Mouse (Mus musculus) embryonic facial prominence, embryonic 15.5 days (tissue): ENCODE data around the gene Asb2. TPM values are rescaled to one million over a fixed set of nuclear protein-coding genes. Genes with fewer than 3 reads are reported as not detected.
A peak's percentile ranks its signal among the peaks of the same experiment; 100 is the strongest.

Experiments used
- ATAC-seq: fragments of 200-750 bp; cut with Nextera tagmentation; 2 replicates; pipeline ENCODE4 v1.8.0; 2017; ENCODE audit warnings: low read depth, moderate TSS enrichment; ENCODE audit not compliant: insufficient number of reproducible peaks, low FRiP score, low TSS enrichment
- H3K27ac ChIP-seq: fragments of 300-500 bp; sonication (generic); replicated peaks from 2 replicates; pipeline ENCODE4 v1.5.1; 2015; ENCODE audit warnings: mild to moderate bottlenecking, inconsistent platforms
- H3K27me3 ChIP-seq: fragments of 300-500 bp; sonication (generic); 2 replicates; pipeline ENCODE4 v1.6.1; 2015; ENCODE audit warnings: inconsistent platforms
- H3K36me3 ChIP-seq: fragments of 300-500 bp; sonication (generic); 2 replicates; pipeline ENCODE4 v1.6.1; 2015; ENCODE audit warnings: mild to moderate bottlenecking, inconsistent platforms
- H3K4me1 ChIP-seq: fragments of 300-500 bp; sonication (generic); 2 replicates; pipeline ENCODE4 v1.6.1; 2015; ENCODE audit warnings: inconsistent platforms
- H3K4me2 ChIP-seq: fragments of 300-500 bp; sonication (generic); replicated peaks from 2 replicates; pipeline ENCODE4 v1.6.1; 2015; ENCODE audit warnings: mild to moderate bottlenecking, inconsistent platforms
- H3K4me3 ChIP-seq: fragments of 300-500 bp; sonication (generic); replicated peaks from 2 replicates; pipeline ENCODE4 v1.5.1; 2015; ENCODE audit warnings: mild to moderate bottlenecking, inconsistent platforms
- H3K9ac ChIP-seq: fragments of 300-500 bp; sonication (generic); 2 replicates; pipeline ENCODE4 v1.6.1; 2015; ENCODE audit warnings: inconsistent platforms
- H3K9me3 ChIP-seq: fragments of 300-500 bp; sonication (generic); replicated peaks from 2 replicates; pipeline ENCODE4 v1.6.1; 2016; ENCODE audit warnings: inconsistent platforms
- WGBS: fragments of 180-500 bp; shearing (Covaris S2); methylation state at CpG from one replicate; pipeline ENCODE4 v1.1.7; 2015; 5-methylcytosine and 5-hydroxymethylcytosine counted together
- polyA plus RNA-seq: library from polyadenylated mRNA; unstranded; fragments of >200 nt; fragmentation: Nextera tagmentation; extraction: Ambion mirVana; gene quantifications from 2 replicates; pipeline ENCODE4 v1.2.1, GENCODE M21; 2015

The Asb2 gene
- polyA plus RNA-seq, 1 experiment from 2014 or later, result 7.5 TPM

DNA sequence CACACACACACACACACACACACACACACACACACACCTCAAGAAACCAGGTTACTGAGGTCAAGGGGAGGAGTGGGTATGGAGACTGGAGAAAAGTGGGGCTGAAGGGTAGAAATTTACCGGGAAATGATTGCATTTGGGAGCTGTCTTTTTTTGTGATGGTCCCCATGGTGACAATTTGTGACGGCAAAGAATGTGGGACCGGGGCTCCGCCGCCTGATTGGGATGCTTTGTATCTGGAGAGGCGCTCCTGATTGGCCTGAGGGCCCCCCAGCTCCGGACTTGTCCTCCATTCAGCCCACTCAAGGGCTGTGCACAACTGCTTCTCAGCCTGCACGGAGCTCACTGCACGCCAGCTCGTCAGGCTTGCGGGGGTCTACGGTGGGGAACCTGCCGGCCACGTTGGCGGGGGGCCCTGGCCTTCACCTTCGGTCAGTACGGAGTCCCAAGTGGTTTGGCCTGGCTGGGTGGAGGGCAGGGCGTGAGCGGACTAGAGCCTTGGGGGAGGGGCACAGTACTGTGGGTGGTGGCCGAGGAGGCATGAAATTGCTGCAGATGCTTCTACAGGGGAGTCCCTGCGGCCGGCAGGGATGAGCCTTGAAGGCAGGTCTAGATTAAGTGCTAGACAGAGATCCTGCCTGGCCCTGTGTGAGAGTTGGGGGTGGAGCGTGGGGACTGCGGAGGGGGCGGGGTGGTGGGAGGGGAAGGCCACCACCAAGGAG is 41.0 kb downstream of the Asb2 start:
- peaks cover 5% of the 10 kb centered on the region for H3K4me1 ChIP-seq
- H3K27me3 ChIP-seq, result peaks cover 30% of the 10 kb centered on the region
- 2% methylated on average over 25 of the region's 25 CpGs for WGBS
- no peak overlapping the region for H3K27ac ChIP-seq
- H3K9ac ChIP-seq, result no peak overlapping the region
- H3K4me3 ChIP-seq, result peak overlapping the region; percentile 17; the same call in 1 of the 2 replicates
- H3K36me3 ChIP-seq, result no peaks in the 10 kb centered on the region
- no peaks in the 10 kb centered on the region for H3K9me3 ChIP-seq
- H3K4me2 ChIP-seq, result peak overlapping the region; percentile 42
- ATAC-seq, result no peak

DNA sequence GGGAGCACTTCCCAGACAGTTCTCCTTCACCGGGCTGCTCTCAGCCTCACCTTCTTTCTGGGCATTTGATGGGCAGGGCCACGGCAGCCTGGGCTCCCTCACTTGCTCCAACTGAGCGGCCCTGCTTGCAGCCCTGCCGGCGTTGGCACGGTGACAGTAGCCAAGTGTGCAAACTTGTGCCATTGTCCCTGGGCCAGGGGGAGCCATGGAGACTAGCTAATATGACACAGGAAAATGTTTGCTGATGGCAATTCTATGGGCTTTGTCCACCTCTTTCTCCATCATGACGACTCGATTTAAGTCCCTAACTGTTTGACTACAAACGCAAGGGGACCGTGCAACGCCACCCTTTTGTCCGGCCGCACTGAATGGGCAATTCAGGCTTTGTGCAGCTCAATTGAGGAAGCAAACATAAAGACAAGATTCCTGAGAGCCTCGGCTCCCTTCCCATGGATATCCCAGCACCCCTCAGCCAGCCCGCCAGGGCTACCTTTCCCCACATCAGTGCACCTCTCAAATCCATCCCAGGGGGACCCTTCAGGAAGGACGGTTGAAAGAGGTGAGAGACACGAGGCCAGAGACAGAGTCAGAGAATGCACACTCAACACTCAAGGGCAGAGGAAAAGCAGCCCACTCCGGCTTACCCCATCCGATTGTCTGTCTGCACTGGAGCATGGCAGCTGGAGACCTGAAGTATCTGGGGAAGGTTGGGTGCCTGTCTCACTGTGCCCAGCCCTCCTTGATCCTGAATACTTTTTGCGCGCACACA is 41.7 kb downstream of the Asb2 start:
- Histone ChIP-seq H3K27ac (no peak overlapping the region), H3K4me2 (no peak overlapping the region), H3K4me1 (peaks cover 5% of the 10 kb centered on the region), H3K4me3 (no peak overlapping the region), H3K9ac (no peak overlapping the region), H3K27me3 (peaks cover 30% of the 10 kb centered on the region), H3K36me3 (no peaks in the 10 kb centered on the region), H3K9me3 (no peaks in the 10 kb centered on the region)
- no peak for ATAC-seq
- WGBS, result 60% methylated on average over 21 of the region's 21 CpGs

DNA sequence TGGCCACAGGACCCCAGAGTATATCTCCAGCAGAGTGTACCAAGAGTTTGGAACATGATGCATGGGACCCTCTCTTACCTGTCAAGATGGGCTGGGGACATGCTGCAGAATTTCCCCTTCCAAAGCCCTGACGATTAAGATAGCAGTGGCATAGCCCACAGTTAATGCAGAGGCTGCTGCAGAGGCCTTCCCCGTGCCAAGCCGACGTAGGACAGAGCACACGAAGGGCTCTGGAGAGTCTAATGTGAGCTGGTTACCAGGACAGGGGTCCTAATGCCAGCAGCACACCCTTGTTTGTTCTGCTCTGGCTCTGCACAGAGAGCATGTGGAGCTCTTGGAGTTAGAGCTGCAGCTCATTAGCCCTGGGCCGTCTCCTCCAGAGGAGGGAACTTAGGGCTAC is 42.5 kb downstream of the Asb2 start:
- no peaks in the 10 kb centered on the region for H3K9me3 ChIP-seq
- H3K27me3 ChIP-seq, result peaks cover 30% of the 10 kb centered on the region
- 77% methylated on average over 6 of the region's 6 CpGs for WGBS
- H3K9ac ChIP-seq, result no peak overlapping the region
- no peak for ATAC-seq
- H3K27ac ChIP-seq, result no peak overlapping the region
- no peaks in the 10 kb centered on the region for H3K36me3 ChIP-seq
- no peak overlapping the region for H3K4me2 ChIP-seq
- H3K4me1 ChIP-seq, result peaks cover 5% of the 10 kb centered on the region
- H3K4me3 ChIP-seq, result no peak overlapping the region

DNA sequence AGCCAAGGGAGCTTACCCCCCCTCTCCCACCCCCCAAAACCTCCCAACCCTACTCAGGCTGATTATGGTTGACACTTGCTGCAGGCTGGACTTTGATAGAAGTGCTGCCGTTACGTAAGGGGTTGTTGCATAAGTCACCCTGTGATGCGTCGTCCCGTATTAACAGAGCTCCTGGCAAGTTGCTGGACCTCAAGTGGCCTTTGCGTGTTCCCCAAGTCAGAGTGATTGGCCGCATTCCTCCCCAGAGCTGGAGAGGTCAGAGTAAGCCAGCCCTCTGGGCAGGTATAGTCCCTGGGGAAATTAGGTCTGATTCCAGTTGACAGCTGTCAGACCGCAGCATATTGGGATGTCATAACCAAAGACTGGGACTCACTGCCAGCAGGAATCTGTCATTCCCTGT is 43.9 kb downstream of the Asb2 start:
- Histone ChIP-seq H3K27me3 (peaks cover 30% of the 10 kb centered on the region), H3K4me3 (no peak overlapping the region), H3K4me1 (peaks cover 5% of the 10 kb centered on the region), H3K9ac (no peak overlapping the region), H3K9me3 (no peaks in the 10 kb centered on the region), H3K27ac (no peak overlapping the region), H3K36me3 (no peaks in the 10 kb centered on the region), H3K4me2 (no peak overlapping the region)
- 53% methylated on average over 8 of the region's 8 CpGs for WGBS
- no peak for ATAC-seq

DNA sequence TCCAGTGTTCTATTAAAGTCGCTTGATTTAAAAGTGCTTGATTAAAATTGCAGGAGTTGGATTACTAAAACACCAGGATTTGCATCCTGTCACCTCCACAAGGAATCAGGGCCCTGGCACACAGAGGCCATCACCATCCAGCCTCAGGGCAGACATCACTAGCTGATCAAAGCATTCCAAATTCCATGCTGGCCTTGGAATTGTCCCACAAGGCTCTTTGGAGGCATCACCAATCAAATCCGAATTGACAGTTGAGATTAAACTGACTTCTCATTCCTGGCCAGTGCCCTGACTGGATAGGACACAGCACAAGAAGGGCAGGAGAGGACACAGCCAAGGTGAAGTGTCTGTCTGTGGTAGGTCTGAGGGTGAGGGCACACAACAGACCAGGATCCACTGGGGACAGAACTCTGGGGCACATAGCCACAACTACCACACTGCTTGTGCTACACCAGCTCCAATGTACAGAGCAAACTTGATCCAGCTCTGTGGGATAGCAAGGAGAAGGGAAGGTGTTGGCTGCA is 45.0 kb downstream of the Asb2 start, which contains the start of gene Fam181a:
Gene Fam181a (plus strand): TSS at position 232 of the 524 bp plus-strand sequence.
- H3K9ac ChIP-seq, result no peak within 1 kb of the TSS
- peaks cover 22% of the 10 kb centered on the region for H3K27me3 ChIP-seq
- H3K4me1 ChIP-seq, result peaks cover 5% of the 10 kb centered on the region
- no peaks in the 10 kb centered on the region for H3K36me3 ChIP-seq
- H3K27ac ChIP-seq, result no peak within 1 kb of the TSS
- H3K9me3 ChIP-seq, result no peaks in the 10 kb centered on the region
- no peak for ATAC-seq
- WGBS, result 67% methylated on average over 2 of the region's 2 CpGs
- H3K4me3 ChIP-seq, result no peak within 1 kb of the TSS
- no peak within 1 kb of the TSS for H3K4me2 ChIP-seq

DNA sequence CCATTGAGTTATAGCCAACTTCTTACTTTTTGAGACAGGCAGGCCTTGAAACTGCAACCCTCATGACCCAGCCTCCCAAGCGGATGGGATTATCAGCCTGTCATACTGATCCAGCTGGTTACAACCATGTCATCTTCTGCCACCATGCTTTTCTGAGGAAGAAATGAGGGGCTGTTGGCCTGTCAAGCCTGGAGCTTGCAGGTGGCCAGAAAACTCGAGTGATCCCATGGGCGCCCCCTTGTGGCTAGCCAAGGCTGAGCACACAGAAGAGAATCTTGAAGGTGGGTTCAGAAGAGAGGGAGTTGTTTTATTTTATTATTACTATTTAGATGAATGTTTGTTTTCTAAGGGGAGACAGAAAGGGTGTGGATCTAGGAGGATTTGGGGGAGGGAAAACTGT is 49.1 kb downstream of the Asb2 start:
- Histone ChIP-seq H3K4me1 (no peaks in the 10 kb centered on the region), H3K9ac (no peak overlapping the region), H3K4me3 (no peak overlapping the region), H3K27ac (no peak overlapping the region), H3K4me2 (no peak overlapping the region), H3K36me3 (no peaks in the 10 kb centered on the region), H3K27me3 (no peaks in the 10 kb centered on the region), H3K9me3 (no peaks in the 10 kb centered on the region)
- no peak for ATAC-seq
- 23% methylated on average over 3 of the region's 3 CpGs for WGBS

DNA sequence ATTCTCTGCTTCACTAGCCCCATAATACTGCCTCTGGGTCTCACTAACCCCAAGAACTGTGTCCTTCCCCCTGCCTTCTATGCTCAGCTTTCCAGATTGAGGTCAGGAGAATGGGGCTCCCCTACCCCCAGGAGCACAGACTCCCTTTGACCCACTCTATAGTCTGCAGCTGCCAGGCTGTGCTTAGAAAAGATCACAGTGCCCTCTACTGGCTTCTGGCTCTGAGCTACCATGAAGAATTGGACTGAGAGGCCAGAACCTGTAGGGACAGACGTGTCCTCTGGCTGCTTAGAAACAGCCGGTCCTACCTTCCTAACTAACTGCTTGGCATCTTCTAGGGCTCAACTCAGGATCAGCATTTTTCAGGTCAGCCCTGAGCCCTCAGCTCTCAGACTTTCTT is 49.6 kb downstream of the Asb2 start:
- no peaks in the 10 kb centered on the region for H3K27me3 ChIP-seq
- no peaks in the 10 kb centered on the region for H3K36me3 ChIP-seq
- H3K9ac ChIP-seq, result no peak overlapping the region
- no peak overlapping the region for H3K27ac ChIP-seq
- H3K4me2 ChIP-seq, result no peak overlapping the region
- no peak for ATAC-seq
- no peak overlapping the region for H3K4me3 ChIP-seq
- WGBS, result 27% methylated on average over 2 of the region's 2 CpGs
- H3K4me1 ChIP-seq, result no peaks in the 10 kb centered on the region
- no peaks in the 10 kb centered on the region for H3K9me3 ChIP-seq

DNA sequence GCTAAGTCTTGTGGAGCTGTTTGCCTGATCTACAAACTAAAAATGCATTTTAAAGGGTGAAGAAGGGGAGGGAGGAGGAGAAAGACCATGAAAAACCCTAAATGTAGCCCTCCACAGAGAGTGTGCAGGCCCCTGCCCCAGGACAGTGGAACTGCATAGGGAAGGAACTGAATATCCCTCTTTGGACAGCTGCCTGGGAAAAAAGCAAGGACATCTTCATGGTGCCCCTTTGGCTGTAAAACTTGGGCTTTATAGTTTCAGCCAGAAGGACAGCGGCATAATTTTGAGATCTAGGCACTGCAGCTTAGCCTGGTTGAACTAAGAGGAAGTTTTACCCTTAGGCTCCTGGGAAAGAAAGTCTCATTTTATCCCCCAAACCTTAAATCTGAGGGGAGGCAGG is 52.8 kb downstream of the Asb2 start:
- no peaks in the 10 kb centered on the region for H3K27me3 ChIP-seq
- no peak overlapping the region for H3K9ac ChIP-seq
- WGBS, result 70% methylated on average over 1 of the region's 1 CpGs
- no peak overlapping the region for H3K4me3 ChIP-seq
- no peak overlapping the region for H3K27ac ChIP-seq
- H3K36me3 ChIP-seq, result no peaks in the 10 kb centered on the region
- no peak overlapping the region for H3K4me2 ChIP-seq
- no peaks in the 10 kb centered on the region for H3K4me1 ChIP-seq
- no peak for ATAC-seq
- no peaks in the 10 kb centered on the region for H3K9me3 ChIP-seq

DNA sequence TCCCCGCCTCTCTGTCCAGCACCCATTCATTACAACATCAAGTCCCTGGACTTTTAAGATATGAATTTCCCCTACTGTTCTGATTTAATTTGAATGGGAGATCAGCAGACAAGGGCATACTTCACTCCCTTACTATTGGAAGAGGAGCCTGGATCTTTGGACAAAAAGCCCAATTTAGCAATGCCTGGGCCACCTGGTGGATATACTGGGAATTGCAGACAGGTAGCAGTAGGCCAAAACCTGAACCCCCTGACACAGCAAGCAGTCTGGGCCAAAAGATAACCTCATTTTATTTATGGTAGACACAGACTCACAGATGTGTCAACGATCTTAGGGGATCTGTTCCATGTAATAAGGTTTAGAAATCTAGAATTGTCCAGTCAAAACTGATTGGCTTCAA is 54.2 kb downstream of the Asb2 start:
- Histone ChIP-seq H3K4me2 (no peak overlapping the region), H3K9ac (no peak overlapping the region), H3K27ac (no peak overlapping the region), H3K27me3 (no peaks in the 10 kb centered on the region), H3K36me3 (no peaks in the 10 kb centered on the region), H3K4me1 (no peaks in the 10 kb centered on the region), H3K4me3 (no peak overlapping the region), H3K9me3 (no peaks in the 10 kb centered on the region)
- WGBS, result 43% methylated on average over 2 of the region's 2 CpGs
- no peak for ATAC-seq

DNA sequence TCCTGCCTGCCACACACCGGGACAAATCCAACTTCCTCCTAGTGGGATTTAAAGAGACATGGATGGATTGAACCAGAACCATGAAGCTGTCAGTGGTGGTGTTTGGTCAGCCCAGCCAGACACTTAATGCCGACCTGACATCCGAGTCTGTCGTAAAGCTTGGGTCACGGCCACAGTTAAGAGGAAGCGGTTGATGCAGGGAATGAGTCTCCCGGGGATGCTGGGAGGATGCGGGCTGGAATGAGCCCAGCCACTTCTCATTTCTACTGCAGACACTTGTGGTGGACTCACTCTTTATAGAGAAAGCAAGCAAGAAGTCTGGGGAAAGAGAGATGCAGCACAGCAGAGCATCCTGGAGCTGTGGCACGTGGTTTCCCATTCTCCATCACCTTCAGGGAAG is 55.3 kb downstream of the Asb2 start:
- no peak for ATAC-seq

DNA sequence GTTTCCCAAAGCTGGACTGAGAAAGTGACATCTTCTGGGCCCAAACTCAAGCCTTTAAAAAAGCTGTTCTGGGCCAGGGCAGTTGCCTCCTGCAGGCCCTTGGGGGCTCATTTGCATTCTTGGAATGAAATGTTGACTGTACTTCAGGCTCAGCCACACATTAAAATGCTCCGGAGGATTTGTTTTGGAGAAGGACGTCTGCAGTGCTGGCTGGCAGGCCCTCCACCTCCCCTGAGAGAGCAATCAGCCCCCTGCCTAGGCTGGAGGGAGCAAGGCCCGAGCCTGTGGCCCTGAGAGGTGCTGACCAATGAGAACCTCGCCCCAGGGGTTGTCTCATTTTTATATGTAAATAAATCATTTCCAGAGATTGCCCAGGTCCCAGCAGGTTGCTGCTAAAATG is 59.5 kb downstream of the Asb2 start:
- Histone ChIP-seq H3K36me3 (no peaks in the 10 kb centered on the region), H3K4me3 (no peak overlapping the region), H3K4me1 (no peaks in the 10 kb centered on the region), H3K27ac (no peak overlapping the region), H3K27me3 (no peaks in the 10 kb centered on the region), H3K9ac (no peak overlapping the region), H3K4me2 (no peak overlapping the region), H3K9me3 (no peaks in the 10 kb centered on the region)
- WGBS, result 17% methylated on average over 4 of the region's 4 CpGs
- ATAC-seq, result no peak

More for the DNA sequence above, 55.3 kb downstream of the Asb2 start:
- 58% methylated on average over 9 of the region's 9 CpGs for WGBS
- no peak overlapping the region for H3K27ac ChIP-seq
- no peaks in the 10 kb centered on the region for H3K27me3 ChIP-seq
- no peaks in the 10 kb centered on the region for H3K9me3 ChIP-seq
- H3K36me3 ChIP-seq, result no peaks in the 10 kb centered on the region
- H3K4me1 ChIP-seq, result no peaks in the 10 kb centered on the region
- no peak overlapping the region for H3K4me2 ChIP-seq
- H3K9ac ChIP-seq, result no peak overlapping the region
- H3K4me3 ChIP-seq, result no peak overlapping the region
